Mouse (Mus musculus) lung, adult 2 months (tissue): ENCODE results near the gene Adamts14.

Source experiments
- CTCF ChIP-seq: fragments of 200-500 bp; IDR thresholded peaks from 2 replicates; pipeline ENCODE4 v1.5.1; 2011; ENCODE audit warnings: mild to moderate bottlenecking, low read length, control low read depth; ENCODE audit not compliant: insufficient read depth
- POLR2A ChIP-seq: fragments of 200-500 bp; IDR thresholded peaks from 2 replicates; pipeline ENCODE4 v1.6.1; 2011; ENCODE audit warnings: low read depth, mild to moderate bottlenecking, control low read depth, low read length, borderline replicate concordance; ENCODE audit errors: extremely low read depth

GRCm38 (mm10) chr10:61318527-61318926 is 45.3 kb upstream of the Adamts14 start:
- TF ChIP-seq CTCF (no peak), POLR2A (no peak)
